Mouse (Mus musculus) splenic B cell, adult 2 months (primary cell): ENCODE results near the gene Cacna2d3.

Experiments
- DNase-seq: peaks from one replicate; pipeline ENCODE4 v3.0.0-alpha.2; 2011; ENCODE audit warnings: low read depth, low spot score
- H3K27me3 ChIP-seq: 2 replicates; pipeline ENCODE4 v1.6.1; 2012; ENCODE audit warnings: mild to moderate bottlenecking, low read length, moderate library complexity, mixed read lengths; ENCODE audit not compliant: control insufficient read depth, poor library complexity, insufficient read depth, severe bottlenecking
- H3K36me3 ChIP-seq: 2 replicates; pipeline ENCODE4 v1.6.1; 2012; ENCODE audit warnings: mild to moderate bottlenecking, low read length, moderate library complexity, mixed read lengths; ENCODE audit not compliant: control insufficient read depth, poor library complexity, insufficient read depth, severe bottlenecking

The Cacna2d3 gene

GRCm38 (mm10) chr14:29179397-29179888, 542.2 kb downstream of the Cacna2d3 start:
- no peaks in the 10 kb centered on the region for H3K27me3 ChIP-seq
- H3K36me3 ChIP-seq: no peaks in the 10 kb centered on the region
- no peak for DNase-seq

GRCm38 (mm10) chr14:29178695-29179396, 542.8 kb downstream of the Cacna2d3 start:
- no peaks in the 10 kb centered on the region for H3K27me3 ChIP-seq
- no peak for DNase-seq
- H3K36me3 ChIP-seq: no peaks in the 10 kb centered on the region

GRCm38 (mm10) chr14:29174762-29175161, 546.9 kb downstream of the Cacna2d3 start:
- no peaks in the 10 kb centered on the region for H3K36me3 ChIP-seq
- DNase-seq: no peak
- H3K27me3 ChIP-seq: no peaks in the 10 kb centered on the region

- Histone ChIP-seq H3K36me3 (no peaks in the 10 kb centered on the region), H3K27me3 (no peaks in the 10 kb centered on the region)
- DNase-seq: no peak
These were observed 549.5 kb downstream of the Cacna2d3 start for GRCm38 (mm10) chr14:29172207-29172606.

GRCm38 (mm10) chr14:29164653-29165030, 557.0 kb downstream of the Cacna2d3 start:
- no peak for DNase-seq
- no peaks in the 10 kb centered on the region for H3K36me3 ChIP-seq
- H3K27me3 ChIP-seq: no peaks in the 10 kb centered on the region

- H3K36me3 ChIP-seq: no peaks in the 10 kb centered on the region
- H3K27me3 ChIP-seq: no peaks in the 10 kb centered on the region
- DNase-seq: no peak
These were observed 557.5 kb downstream of the Cacna2d3 start for GRCm38 (mm10) chr14:29163998-29164652.

GRCm38 (mm10) chr14:29159803-29160202, 561.9 kb downstream of the Cacna2d3 start:
- DNase-seq: no peak
- Histone ChIP-seq H3K36me3 (no peaks in the 10 kb centered on the region), H3K27me3 (no peaks in the 10 kb centered on the region)

GRCm38 (mm10) chr14:29157096-29157495, 564.6 kb downstream of the Cacna2d3 start:
- Histone ChIP-seq H3K27me3 (no peaks in the 10 kb centered on the region), H3K36me3 (no peaks in the 10 kb centered on the region)
- DNase-seq: no peak

GRCm38 (mm10) chr14:29144184-29144583, 577.5 kb downstream of the Cacna2d3 start:
- H3K27me3 ChIP-seq: no peaks in the 10 kb centered on the region
- no peaks in the 10 kb centered on the region for H3K36me3 ChIP-seq
- DNase-seq: no peak

GRCm38 (mm10) chr14:29137614-29138013, 584.0 kb downstream of the Cacna2d3 start:
- Histone ChIP-seq H3K36me3 (no peaks in the 10 kb centered on the region), H3K27me3 (no peaks in the 10 kb centered on the region)
- DNase-seq: no peak

GRCm38 (mm10) chr14:29137006-29137579, 584.6 kb downstream of the Cacna2d3 start:
- no peak for DNase-seq
- Histone ChIP-seq H3K36me3 (no peaks in the 10 kb centered on the region), H3K27me3 (no peaks in the 10 kb centered on the region)

GRCm38 (mm10) chr14:29134901-29135300, 586.8 kb downstream of the Cacna2d3 start:
- no peaks in the 10 kb centered on the region for H3K27me3 ChIP-seq
- H3K36me3 ChIP-seq: no peaks in the 10 kb centered on the region

GRCm38 (mm10) chr14:29130511-29130910, 591.2 kb downstream of the Cacna2d3 start:
- no peaks in the 10 kb centered on the region for H3K27me3 ChIP-seq
- DNase-seq: no peak
- no peaks in the 10 kb centered on the region for H3K36me3 ChIP-seq

More at GRCm38 (mm10) chr14:29134901-29135300, 586.8 kb downstream of the Cacna2d3 start:
- DNase-seq: no peak

- Histone ChIP-seq H3K27me3 (no peaks in the 10 kb centered on the region), H3K36me3 (no peaks in the 10 kb centered on the region)
- no peak for DNase-seq
These were observed 597.8 kb downstream of the Cacna2d3 start for GRCm38 (mm10) chr14:29123886-29124285.

GRCm38 (mm10) chr14:29122749-29123148, 598.9 kb downstream of the Cacna2d3 start:
- Histone ChIP-seq H3K27me3 (no peaks in the 10 kb centered on the region), H3K36me3 (no peaks in the 10 kb centered on the region)
- no peak for DNase-seq
